Mouse (Mus musculus) gastrocnemius, adult 18-20 months (tissue): ENCODE results near the gene Serpinf2. TPM values are rescaled to one million over a fixed set of nuclear protein-coding genes. Genes with fewer than 3 reads are reported as not detected.
A peak's percentile ranks its signal among the peaks of the same experiment; 100 is the strongest.

ENCODE experiments used
- DNase-seq: peaks from one replicate; pipeline ENCODE4 v3.0.0; 2021; ENCODE audit warnings: low spot score
- total RNA-seq, 2 experiments: library from RNA; stranded (reverse); gene quantifications; 2 replicates each; pipeline ENCODE4 v1.2.3; 2021

Serpinf2 gene
- total RNA-seq, 2 experiments from 2014 or later, result 0.36 TPM; not detected in 1

DNA sequence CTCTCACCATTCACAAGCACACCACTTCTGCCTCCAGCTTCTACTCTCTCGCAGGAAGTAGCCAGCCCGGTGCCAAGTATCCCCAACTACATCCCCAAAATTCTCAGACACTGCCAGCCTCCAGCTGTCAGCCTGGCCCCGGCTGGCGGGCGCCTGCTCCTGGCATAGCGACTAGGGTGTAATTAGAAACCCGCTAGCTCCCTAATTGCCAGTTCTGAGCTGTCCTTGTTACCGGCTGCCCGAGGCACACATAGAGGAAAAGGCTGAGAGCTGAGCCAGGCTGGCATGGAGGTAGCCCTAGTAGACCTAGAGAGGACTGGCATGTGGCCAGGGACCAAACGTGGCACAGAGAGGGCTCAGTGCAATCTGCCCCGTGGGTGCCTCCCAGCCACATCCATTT is 8.1 kb downstream of the Serpinf2 start:
- DNase-seq, result peak; percentile 86

DNA sequence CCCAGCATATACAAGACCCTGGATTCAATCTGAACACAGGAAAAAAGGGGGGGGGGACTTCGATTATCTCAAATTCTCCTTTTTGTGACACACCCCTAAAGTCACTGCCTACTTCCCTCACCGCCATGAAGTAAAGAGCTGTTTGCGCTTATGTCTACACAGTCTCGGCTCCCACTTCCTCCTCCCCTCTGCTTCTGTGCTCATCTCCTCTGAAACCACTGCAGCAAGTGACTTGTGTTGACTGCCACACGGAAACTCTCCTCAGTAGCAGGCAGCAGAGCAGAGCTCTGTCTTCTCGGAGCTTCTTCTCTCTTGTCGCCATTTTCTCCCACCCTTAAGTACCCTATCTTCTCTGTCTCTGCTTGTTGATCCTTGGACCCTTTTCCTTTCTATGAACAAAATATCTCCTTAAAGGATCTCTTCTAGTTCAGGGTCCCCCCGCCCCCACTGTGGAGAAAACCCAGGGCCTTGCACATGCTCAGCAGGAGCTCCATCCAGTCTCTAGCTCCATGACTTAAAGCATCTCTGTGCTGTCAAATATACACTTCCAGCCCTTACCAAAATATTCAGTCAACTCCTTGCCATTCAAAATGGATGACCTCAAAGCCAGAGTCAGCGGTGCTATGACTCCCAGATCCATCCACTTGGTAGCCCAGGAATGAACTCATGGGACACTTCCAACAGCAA is 10.2 kb downstream of the Serpinf2 start:
- DNase-seq, result no peak

DNA sequence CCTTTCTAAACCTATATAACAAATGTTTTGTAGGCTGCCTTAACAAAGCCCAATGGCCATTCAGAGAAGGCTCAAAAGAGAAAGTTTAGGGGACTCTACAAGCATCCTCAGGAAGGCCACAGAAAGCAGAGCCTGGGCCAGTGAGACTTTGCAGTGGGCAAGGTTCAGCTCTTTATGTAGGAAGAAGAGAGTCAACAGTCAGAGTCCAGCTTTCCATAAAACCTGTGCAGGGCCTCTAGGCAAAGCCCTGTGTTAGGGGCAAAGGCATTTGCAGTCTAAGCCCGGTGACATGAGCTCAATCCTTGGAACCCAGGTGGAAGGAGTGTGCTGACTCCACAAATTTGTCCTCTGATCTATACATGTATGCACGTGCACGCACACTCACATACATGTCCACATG is 14.9 kb downstream of the Serpinf2 start:
- DNase-seq, result no peak

DNA sequence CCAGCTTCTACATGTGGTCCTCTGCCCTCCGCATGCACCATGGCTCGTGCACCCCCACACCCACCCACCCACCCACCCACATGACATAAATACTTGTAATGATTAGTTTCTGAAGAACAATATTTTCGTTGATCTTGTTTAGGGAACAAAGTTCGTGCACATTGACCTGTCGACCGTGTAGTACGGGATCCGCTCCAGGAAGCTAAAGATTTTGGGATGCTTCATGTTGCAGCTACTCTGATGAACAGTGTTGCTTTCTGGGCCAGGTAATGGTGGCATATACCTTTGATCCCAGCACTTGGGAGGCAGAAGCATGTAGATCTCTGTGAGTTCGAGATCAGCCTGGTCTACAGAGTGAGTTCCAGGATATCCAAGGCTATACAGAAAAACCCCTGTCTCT is 15.4 kb downstream of the Serpinf2 start:
- no peak for DNase-seq

DNA sequence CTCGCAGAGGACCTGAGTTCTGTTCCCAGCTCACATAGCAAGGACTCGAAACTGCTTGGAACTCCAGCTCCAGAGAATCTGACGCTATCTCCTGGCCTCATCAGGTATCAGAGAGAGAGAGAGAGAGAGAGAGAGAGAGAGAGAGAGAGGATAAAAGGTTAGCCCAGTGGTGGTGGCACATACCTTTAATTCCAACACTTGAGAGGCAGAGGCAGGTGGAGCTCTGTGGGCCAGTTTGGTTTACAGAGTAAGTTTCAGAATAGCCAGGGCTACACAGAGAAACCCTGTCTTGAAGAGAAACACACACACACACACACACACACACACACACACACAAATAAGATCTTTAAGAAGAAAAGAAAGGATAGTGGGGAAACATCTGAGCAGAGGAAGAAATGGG is 16.3 kb downstream of the Serpinf2 start:
- DNase-seq, result no peak

DNA sequence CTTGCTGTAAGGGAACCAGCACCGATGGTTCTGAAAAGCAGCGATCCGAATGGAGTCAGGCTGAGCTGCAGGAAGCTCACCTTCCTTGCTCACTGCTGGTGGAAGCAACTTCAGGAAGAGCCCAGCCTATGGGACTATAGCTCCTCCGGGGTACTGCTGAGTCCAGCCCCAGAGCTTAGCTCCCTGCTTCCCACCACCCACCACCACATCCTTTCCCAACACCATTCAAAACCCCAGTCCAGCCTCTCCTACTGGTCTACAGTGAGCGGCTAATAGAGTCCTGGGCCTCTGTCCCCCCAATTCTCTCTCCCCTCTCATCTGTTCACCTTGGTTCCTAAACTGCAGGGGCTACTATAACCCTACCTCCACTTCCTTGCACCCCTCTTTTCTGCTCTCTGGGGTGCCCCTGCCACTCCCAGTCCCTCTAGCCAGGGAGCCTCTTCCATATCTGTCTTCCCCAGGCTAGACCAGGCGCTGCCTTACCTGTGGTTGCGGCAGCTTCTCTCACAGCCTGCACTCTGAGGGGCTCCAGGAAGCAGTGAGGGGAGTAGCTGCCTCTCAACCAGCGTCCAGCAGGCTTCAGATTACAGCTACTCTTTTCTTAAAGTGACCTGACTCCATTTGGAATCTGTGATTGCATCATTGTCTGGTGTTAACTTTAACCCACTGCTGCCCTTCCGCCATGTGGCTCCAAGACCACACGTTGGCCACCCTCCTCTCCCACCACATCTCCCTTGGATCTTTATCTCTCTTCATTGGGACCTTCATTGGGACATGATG is 17.2 kb downstream of the Serpinf2 start, which contains the start of gene Serpinf1:
TSS of gene Serpinf1 (minus strand) at position 689 of the 780 bp plus-strand sequence.
- DNase-seq, result no peak

DNA sequence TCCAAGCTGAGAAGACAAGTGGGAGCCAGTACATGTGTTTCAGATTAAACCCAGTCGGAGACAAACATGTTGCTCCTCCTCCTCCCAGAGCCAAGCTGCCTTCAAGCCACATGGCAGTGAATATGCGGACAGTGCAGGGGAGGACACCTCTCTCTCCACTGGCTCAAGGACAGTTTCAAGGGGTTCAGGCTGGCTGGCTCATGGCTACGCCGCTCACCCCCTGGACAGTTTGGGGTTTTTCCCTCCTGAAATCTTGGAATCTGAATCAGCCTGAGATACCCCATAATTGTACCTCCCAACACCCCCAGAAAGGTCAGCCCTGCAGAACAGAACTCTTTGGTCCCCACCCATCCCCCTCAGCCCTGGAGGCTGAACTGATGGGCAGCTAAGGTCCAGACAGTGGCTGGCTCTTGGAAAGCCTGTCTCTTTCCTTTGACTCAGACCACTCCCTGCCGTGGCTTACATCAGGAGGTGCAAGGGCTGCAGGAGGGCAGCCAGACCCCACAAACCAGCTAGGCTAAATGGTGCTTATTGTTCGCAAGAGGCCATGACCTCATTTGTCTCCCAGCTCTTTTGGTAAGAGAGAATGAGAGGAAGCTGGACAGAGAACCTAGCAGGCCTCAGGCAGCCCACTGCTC is 17.9 kb downstream of the Serpinf2 start:
- DNase-seq, result peak; percentile 48

DNA sequence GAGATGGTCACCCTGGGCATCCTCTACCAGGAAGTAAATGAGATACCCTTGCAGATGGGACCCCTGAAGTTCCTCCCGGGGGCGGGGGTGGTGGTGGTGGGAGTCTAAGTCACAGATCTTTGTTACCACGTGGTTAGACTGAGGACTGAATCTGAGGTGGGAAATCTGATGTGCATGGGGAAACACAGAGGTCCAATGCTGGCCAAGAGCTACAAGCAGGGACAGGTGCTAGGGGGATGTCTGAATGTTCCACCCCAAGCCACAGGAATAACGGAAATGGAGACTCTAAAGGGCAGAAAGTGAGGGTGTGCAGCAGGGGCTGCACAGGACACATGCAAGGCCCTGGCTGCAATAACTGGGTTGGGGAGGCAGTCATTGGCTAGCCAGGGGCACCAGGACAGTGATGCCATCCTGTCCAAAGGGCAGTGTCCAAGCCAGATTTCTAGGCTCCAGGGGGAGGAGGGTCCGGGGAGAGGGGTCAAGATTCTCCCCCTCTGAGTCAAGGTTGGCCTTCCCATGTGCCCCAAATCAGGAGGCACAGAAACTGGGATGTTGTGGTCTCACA is 18.5 kb downstream of the Serpinf2 start:
- DNase-seq, result no peak

DNA sequence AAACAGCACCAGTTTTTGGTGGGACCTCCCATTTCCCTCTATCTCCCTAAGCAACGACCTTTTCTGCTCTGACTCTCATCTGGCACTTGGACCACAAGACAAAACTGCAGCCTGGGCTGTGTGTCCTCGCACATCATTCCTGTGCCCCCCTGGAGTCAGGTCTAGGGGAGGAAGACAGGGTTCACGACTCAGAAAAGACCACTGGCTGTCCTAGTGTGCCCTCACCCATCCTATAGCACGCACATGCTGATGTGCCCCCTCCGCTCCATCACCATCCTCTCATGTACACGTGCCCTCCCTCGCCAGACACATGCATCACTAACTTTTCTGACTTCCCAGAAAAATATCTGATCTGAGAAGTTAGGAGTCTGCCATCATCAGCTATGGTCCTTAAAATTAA is 19.4 kb downstream of the Serpinf2 start:
- DNase-seq, result no peak

DNA sequence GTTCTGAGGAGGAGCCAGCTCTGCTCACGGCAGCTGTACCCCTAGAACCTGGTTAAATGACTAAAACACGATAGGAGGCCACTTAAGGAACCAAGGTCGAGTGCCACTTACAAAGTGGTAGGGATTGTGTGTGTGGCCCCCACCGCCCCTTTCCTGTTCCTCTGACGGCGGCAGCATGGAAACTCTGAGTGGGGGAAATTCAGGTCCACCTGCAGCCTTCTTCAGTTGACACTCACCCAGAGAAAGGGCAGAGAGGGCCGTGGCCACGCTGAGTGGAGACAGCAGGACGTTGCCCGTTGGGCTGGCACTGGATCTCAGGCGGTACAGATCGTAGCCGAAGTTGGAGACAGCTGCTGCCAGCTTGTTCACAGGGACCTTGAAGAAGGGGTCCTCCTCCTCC is 23.4 kb downstream of the Serpinf2 start:
- no peak for DNase-seq

DNA sequence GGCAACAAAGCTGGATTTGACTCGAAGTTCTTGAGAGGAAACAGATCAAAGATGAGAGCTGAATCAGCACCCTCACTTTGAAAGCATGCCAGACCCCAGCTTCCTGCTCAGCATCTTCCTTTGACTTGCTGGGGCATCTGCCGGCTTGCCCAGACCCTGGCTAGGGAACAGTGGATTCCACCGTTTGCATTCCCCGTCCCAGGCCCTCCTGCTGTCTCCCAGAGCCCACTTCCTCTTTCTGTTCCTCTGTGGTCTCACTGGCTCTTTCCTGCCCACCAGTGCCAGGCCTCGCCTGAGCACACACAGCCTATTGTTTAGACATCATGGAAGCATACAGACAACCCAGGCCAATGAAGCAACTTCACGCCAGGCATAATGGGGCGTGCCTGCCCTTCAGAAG is 24.3 kb downstream of the Serpinf2 start:
- DNase-seq, result no peak

DNA sequence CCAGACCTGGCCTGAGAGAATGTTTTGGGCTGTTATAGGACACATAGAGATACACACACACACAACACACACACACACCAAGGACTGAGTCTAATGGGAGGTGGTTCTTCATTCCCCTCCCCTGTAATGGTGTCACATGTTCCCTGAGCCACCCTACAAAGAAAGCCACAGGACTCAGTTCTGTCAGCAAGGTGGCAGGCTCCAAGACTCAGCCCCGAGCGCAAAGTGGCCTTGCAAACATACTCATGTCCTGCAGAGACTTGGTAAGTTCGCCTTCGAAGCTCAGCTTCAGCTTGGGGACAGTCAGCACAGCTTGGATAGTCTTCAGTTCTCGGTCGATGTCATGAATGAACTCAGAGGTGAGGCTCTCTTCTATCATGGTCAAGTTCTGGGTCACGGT is 28.8 kb downstream of the Serpinf2 start:
- no peak for DNase-seq

DNA sequence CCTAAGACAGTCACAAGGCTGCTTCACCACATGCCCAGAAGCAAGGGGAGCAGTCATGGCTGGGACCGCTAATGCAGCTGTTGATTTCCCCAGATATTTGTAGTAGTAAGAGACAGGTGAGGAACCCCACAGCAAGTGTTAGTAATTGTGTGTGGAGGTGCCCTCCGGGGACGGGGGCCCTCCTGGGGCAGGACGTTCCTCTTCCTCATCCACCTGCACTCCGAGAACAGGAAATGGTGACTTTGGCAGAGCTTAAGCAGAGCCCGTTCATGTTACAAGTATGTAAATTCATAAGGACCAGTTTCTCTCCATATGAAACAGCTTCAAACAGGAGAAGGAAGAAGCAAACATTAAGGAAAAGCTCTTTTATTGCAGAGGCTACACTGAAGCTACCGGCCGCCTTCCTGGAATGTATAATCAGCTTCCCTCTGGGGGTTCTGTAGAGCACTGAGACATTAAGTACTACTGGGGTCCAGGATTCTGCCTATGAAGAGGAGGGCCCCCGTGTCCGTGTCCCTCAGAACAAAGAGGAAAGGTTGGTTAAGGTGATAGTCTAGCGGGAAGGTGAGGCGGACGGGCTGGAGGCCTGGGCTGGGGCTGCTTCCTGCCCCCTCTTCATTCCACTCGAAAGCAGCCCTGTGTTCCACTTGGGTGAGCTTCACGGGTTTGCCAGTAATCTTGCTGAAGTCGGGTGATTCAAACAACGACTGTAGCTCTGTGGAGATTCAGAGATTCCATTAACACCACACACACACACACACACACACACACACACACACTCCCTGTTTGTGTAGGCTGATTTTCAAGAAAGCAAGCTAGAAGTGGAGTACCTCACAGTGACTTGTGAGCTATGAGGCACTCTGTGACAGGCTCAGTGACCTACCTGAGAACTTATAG is 29.5 kb downstream of the Serpinf2 start:
- no peak for DNase-seq

DNA sequence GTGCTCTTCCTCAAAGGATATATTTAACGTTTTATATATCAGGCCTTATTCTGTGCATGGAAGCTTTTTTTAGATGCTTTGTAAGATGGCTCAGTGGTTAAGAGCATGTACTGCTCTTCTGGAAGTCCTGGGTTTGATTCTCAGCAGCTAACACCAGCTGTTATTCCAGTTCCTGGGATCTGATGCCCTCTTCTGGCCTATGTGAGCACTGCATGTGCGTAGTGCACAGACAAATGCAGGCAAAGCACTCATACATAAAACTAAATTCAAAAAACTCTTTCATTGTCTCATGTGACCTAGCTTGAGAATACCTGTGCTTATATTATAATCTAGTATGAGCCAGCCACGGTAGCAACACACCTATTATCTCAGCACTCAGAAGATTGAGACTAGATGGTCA is 32.5 kb downstream of the Serpinf2 start:
- DNase-seq, result peak; percentile 50

DNA sequence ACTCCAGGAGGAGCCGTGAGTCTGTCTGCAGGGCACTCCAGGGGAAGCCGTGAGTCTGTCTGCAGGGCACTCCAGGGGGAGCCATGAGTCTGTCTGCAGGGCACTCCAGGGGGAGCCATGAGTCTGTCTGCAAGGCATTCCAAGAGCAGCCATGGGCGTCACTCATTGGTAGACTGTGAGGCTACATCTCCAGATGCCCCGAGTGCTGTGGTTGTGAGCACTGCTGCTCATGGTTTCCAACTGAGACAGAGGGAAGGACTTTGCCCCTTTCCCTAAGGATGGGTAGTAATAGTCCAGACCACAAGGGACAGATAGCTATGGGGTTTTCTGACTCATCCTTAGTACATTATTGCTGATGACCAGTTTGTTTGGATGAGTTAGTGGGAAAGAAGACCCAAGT is 33.3 kb downstream of the Serpinf2 start:
- no peak for DNase-seq

DNA sequence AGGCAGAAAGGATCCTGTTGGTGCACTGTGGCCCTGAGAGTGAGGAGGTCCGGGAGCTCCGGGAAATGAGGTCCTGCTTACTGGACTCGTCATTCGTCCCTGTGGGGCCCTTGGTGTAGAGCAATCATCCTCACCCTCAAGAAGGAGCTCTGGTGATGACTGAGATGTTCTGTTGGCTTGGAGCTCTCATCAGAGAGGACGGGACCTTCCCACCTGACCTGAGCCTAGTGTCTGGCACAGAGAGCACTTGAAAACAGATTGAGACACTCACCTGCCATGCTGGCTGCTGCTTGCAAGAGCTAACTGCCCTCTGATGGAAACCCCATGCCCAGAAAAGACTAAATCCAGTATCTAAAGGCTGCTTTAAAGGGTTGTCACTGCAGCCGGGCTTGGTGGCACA is 34.6 kb downstream of the Serpinf2 start:
- no peak for DNase-seq

DNA sequence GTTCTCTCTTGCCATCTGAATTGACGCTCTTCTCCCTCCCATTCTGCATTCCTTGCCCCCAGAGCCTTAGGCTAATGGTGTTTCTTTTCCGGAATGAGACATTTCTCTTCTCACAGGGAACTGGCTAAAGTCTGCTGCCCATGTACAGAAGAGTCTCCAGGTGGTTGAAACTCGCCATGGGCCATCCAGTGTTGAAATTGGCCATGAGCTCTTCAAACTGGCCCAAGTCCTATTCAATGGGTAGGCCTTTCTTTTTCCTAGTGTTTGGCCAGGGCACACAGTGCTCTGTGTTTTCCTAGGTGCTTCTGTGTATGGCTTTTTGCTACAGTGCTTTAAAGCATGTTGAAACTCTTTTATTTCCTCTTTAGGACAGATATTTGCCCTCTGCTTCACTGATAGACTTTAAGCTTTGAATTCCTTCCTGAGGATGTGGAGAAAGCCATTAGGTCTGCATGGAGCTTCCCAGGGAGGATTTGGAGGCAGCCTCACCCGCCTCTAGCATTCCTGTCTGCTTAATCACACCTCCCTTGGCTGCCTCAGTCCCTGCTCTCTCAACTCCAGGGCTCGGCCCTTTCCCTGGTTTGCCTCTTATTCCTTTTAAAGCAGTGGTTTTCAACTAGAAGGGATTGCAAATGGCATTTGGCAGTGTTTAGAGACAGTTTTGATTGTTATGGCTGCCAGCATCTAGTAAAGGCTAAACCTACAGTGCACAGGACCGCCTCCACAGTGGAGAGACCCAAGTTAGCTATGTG is 35.9 kb downstream of the Serpinf2 start:
- peak; percentile 64 for DNase-seq

DNA sequence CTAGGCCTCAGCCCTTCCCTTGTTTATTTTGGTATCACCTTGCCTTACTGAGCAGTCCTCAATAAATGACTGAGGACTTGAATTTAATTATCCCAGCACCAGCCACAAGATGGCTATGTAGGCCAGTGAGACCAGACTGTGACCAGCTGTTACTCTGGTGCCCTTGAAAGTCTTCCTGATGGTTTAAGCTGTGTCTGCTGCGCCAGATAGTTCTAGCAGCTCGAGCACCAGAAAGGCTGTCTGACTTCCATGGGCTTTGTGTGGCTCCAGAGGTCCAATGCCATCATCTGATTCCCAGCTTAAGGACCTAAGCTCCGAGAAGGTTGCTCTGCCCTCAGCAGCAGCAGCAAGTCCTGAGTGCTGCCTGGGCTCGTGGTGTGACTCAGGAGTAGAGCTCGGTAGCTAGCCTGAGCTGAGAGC is 37.1 kb downstream of the Serpinf2 start:
- peak; percentile 76 for DNase-seq

DNA sequence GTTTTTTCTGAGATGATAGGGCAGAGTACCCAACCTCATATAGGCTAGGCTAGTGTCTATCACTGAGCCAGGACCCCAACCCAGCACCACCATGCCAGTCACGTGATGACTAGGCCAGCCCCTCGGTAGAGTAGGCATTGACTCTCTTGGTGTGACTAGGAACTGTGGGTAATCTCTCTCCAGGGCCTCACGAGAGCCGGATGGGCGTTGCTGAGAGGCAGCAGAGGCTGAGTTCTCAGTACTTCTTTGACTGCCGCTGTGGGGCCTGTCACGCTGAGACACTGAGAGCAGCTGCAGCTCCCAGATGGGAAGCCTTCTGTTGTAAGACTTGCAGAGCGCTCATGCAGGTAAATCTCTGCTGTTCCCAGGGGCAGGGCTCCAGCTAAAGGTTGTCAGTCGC is 39.3 kb downstream of the Serpinf2 start:
- DNase-seq, result no peak

DNA sequence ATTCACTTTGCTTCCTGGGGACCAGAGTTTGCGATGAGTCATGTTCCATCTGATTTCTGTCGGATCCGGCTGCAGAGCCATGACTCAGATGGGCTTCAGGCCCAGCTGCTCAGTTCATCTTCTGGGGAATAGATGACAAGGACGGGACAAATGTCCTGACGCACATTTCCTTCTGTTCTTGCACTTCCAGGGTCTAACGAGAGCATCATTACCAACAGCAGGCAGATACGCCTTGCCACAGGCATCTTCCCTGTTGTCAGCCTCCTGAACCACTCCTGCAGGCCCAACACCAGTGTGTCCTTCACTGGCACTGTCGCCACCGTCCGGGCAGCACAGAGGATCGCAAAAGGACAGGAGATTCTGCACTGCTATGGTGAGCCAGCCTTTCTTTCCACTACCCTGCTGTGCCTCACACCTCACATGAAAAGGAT is 40.0 kb downstream of the Serpinf2 start:
- no peak for DNase-seq
